ENCODE assay signal across 23 mouse cellular contexts in genomic region chr11:86966696-86967095, GRCm38 (mm10). TPM values are rescaled to one million over a fixed set of nuclear protein-coding genes. Genes with fewer than 3 reads are reported as not detected.
DNase-seq lines count a peak whose midpoint lies in the region; ATAC-seq and TF ChIP-seq lines count a peak whose summit lies in the region.
"Had no signal": no experiment of that assay in that cellular context is flagged by ENCODE, and none has a peak within 500 bp of the region (broad histone marks: within the 10 kb centered on the region; RNA-seq: fewer than 3 reads in every experiment).

No protein-coding gene starts in this region.

- H3K27ac ChIP-seq in lung, postnatal 0 days (ENCODE audit: low read length): peak overlapping the region; percentile 80; the same call in 1 of the 2 replicates
- H3K27ac ChIP-seq: forebrain, embryonic 10.5 days; forebrain, embryonic 13.5 days; heart, adult 2 months; heart, embryonic 13.5 days; hindbrain, embryonic 14.5 days; hindbrain, postnatal 0 days had no signal

- peaks cover 22% of the 10 kb centered on the region for H3K4me1 ChIP-seq in lung, postnatal 0 days (ENCODE audit: insufficient read depth, low read depth, low read length)

- 86% methylated on average over 3 of the region's 3 CpGs for WGBS in lung, postnatal 0 days

- H3K9ac ChIP-seq in lung, postnatal 0 days (replicated peaks; ENCODE audit: low read depth): no peak overlapping the region
- H3K9ac ChIP-seq: forebrain, embryonic 13.5 days; heart, embryonic 13.5 days; hindbrain, embryonic 14.5 days had no signal

- TF ChIP-seq CTCF in lung, postnatal 0 days (IDR thresholded peaks at IDR 0.05): no peak

- no peak for DNase-seq in lung, postnatal 0 days (ENCODE audit: low spot score)
- DNase-seq in lung, postnatal 36 days: no peak
- no peak for DNase-seq in layer of hippocampus, postnatal 25 days (ENCODE audit: extremely low spot score in 1 of 2, low spot score in 1 of 2)
- no peak for DNase-seq in right cerebral cortex, postnatal 36 days (ENCODE audit: low spot score in 2 of 2)
- DNase-seq: adrenal gland, postnatal 10 days; adrenal gland, postnatal 36 days; cerebellum, adult 18-20 months; cerebellum, adult 9-10 months; cerebellum, postnatal 14 days; gastrocnemius, postnatal 10 days; gastrocnemius, postnatal 36 days; heart, adult 2 months; heart, postnatal 14 days; heart, postnatal 4 days had no signal

- no peaks in the 10 kb centered on the region for H3K9me3 ChIP-seq in lung, postnatal 0 days (ENCODE audit: low read length)
- H3K9me3 ChIP-seq: forebrain, embryonic 10.5 days; forebrain, embryonic 13.5 days; heart, embryonic 10.5 days; heart, embryonic 13.5 days had no signal

- TF ChIP-seq EP300 in lung, postnatal 0 days (IDR thresholded peaks at IDR 0.05): no peak

- no peak for ATAC-seq in lung, postnatal 0 days
- ATAC-seq in CD4-positive, CD25-positive, alpha-beta regulatory T cell, adult 4 months: peak; percentile 76
- peak; percentile 63 for ATAC-seq in activated CD4-positive, CD25-positive, alpha-beta regulatory T cell, adult 4 months
- ATAC-seq: forebrain, embryonic 13.5 days; forebrain, embryonic 16.5 days; hindbrain, postnatal 0 days had no signal

- H3K4me3 ChIP-seq in lung, postnatal 0 days (ENCODE audit: low read depth, low read length): no peak overlapping the region
- H3K4me3 ChIP-seq: forebrain, embryonic 10.5 days; forebrain, embryonic 13.5 days; heart, adult 2 months; heart, embryonic 10.5 days; heart, embryonic 13.5 days had no signal

- no peak overlapping the region for H3K4me2 ChIP-seq in lung, postnatal 0 days (replicated peaks; ENCODE audit: low read depth, low read length)
- H3K4me2 ChIP-seq: forebrain, embryonic 13.5 days; heart, embryonic 13.5 days; hindbrain, embryonic 14.5 days had no signal

- peaks cover 6% of the 10 kb centered on the region; the same call in 1 of the 2 replicates for H3K36me3 ChIP-seq in lung, postnatal 0 days (ENCODE audit: insufficient read depth, low read length)
- H3K36me3 ChIP-seq: forebrain, embryonic 10.5 days had no signal

- no peaks in the 10 kb centered on the region for H3K27me3 ChIP-seq in lung, postnatal 0 days (replicated peaks; ENCODE audit: insufficient read depth, low read length)
- H3K27me3 ChIP-seq: forebrain, embryonic 13.5 days; heart, embryonic 13.5 days had no signal

RNA-seq across cellular contexts. Expression of gene Ypel2, which starts 26.8 kb away (rescaled TPM):
- polyA plus RNA-seq in lung, postnatal 0 days (2015; fragmentation: Nextera tagmentation; extraction: Ambion mirVana): 8.5 and 9.5 TPM in 2 replicates
- 10 to 100 TPM in 1 of 2 experiments, 1 to 10 TPM in 1; 7.4 to 11.2 TPM for polyA plus RNA-seq in CD4-positive, CD25-positive, alpha-beta regulatory T cell, adult 4 months (2017; shearing (Covaris generic))
- 1 to 10 TPM; 5.0 to 8.5 TPM for polyA plus RNA-seq in activated CD4-positive, CD25-positive, alpha-beta regulatory T cell, adult 4 months (2017; shearing (Covaris generic))
- total RNA-seq in layer of hippocampus, postnatal 25 days (2021): 10 to 100 TPM; 23.5 to 28.0 TPM
